Mouse (Mus musculus): ENCODE measurements around the gene Igsf11. TPM values are rescaled to one million over a fixed set of nuclear protein-coding genes. Genes with fewer than 3 reads are reported as not detected.

Gene Igsf11
- polyA plus RNA-seq, 1 experiment from 2014 or later: 1.6 TPM

- 85% methylated on average over 16 of the region's 16 CpGs for WGBS
- Histone ChIP-seq H3K27ac (ENCODE audit: low read length) (no peak overlapping the region), H3K4me3 (ENCODE audit: low read depth, low read length) (no peak overlapping the region), H3K4me1 (ENCODE audit: control insufficient read depth, insufficient read depth, low read length) (no peaks in the 10 kb centered on the region), H3K4me2 (replicated peaks; ENCODE audit: low read depth, low read length) (no peak overlapping the region), H3K36me3 (ENCODE audit: control insufficient read depth, insufficient read depth, low read length) (no peaks in the 10 kb centered on the region), H3K9me3 (ENCODE audit: control insufficient read depth, low read depth, low read length) (no peaks in the 10 kb centered on the region), H3K9ac (replicated peaks; ENCODE audit: low read depth, low read length) (no peak overlapping the region), H3K27me3 (ENCODE audit: control insufficient read depth, insufficient read depth, low read length) (no peaks in the 10 kb centered on the region)
- ATAC-seq (ENCODE audit: insufficient number of reproducible peaks, insufficient read depth, low FRiP score, low read depth): no peak
These were observed 62.2 kb downstream of the Igsf11 start for GRCm38 (mm10) chr16:38954501-38955288.

- Histone ChIP-seq H3K9ac (replicated peaks; ENCODE audit: low read depth, low read length) (no peak overlapping the region), H3K9me3 (ENCODE audit: control insufficient read depth, low read depth, low read length) (no peaks in the 10 kb centered on the region), H3K27me3 (ENCODE audit: control insufficient read depth, insufficient read depth, low read length) (no peaks in the 10 kb centered on the region), H3K4me1 (ENCODE audit: control insufficient read depth, insufficient read depth, low read length) (no peaks in the 10 kb centered on the region), H3K4me2 (replicated peaks; ENCODE audit: low read depth, low read length) (no peak overlapping the region), H3K36me3 (ENCODE audit: control insufficient read depth, insufficient read depth, low read length) (no peaks in the 10 kb centered on the region), H3K27ac (ENCODE audit: low read length) (no peak overlapping the region), H3K4me3 (ENCODE audit: low read depth, low read length) (no peak overlapping the region)
- WGBS: 91% methylated on average over 5 of the region's 5 CpGs
- no peak for ATAC-seq (ENCODE audit: insufficient number of reproducible peaks, insufficient read depth, low FRiP score, low read depth)
These were observed 62.8 kb downstream of the Igsf11 start for GRCm38 (mm10) chr16:38955296-38955695.

- ATAC-seq (ENCODE audit: insufficient number of reproducible peaks, insufficient read depth, low FRiP score, low read depth): no peak
- Histone ChIP-seq H3K36me3 (ENCODE audit: control insufficient read depth, insufficient read depth, low read length) (no peaks in the 10 kb centered on the region), H3K9ac (replicated peaks; ENCODE audit: low read depth, low read length) (no peak overlapping the region), H3K27ac (ENCODE audit: low read length) (no peak overlapping the region), H3K27me3 (ENCODE audit: control insufficient read depth, insufficient read depth, low read length) (no peaks in the 10 kb centered on the region), H3K4me2 (replicated peaks; ENCODE audit: low read depth, low read length) (no peak overlapping the region), H3K4me3 (ENCODE audit: low read depth, low read length) (no peak overlapping the region), H3K4me1 (ENCODE audit: control insufficient read depth, insufficient read depth, low read length) (no peaks in the 10 kb centered on the region), H3K9me3 (ENCODE audit: control insufficient read depth, low read depth, low read length) (no peaks in the 10 kb centered on the region)
- 79% methylated on average over 9 of the region's 9 CpGs for WGBS
These were observed 66.3 kb downstream of the Igsf11 start for GRCm38 (mm10) chr16:38958801-38959200.

- no peak for ATAC-seq (ENCODE audit: insufficient number of reproducible peaks, insufficient read depth, low FRiP score, low read depth)
- no peaks in the 10 kb centered on the region for H3K4me1 ChIP-seq (ENCODE audit: control insufficient read depth, insufficient read depth, low read length)
- H3K36me3 ChIP-seq (ENCODE audit: control insufficient read depth, insufficient read depth, low read length): no peaks in the 10 kb centered on the region
- H3K9me3 ChIP-seq (ENCODE audit: control insufficient read depth, low read depth, low read length): no peaks in the 10 kb centered on the region
- no peak overlapping the region for H3K4me3 ChIP-seq (ENCODE audit: low read depth, low read length)
- H3K27ac ChIP-seq (ENCODE audit: low read length): no peak overlapping the region
- H3K27me3 ChIP-seq (ENCODE audit: control insufficient read depth, insufficient read depth, low read length): no peaks in the 10 kb centered on the region
- 75% methylated on average over 8 of the region's 8 CpGs for WGBS
- no peak overlapping the region for H3K9ac ChIP-seq (replicated peaks; ENCODE audit: low read depth, low read length)
- H3K4me2 ChIP-seq (replicated peaks; ENCODE audit: low read depth, low read length): no peak overlapping the region
These were observed 68.1 kb downstream of the Igsf11 start for GRCm38 (mm10) chr16:38960550-38960949.

- Histone ChIP-seq H3K4me2 (replicated peaks; ENCODE audit: low read depth, low read length) (no peak overlapping the region), H3K36me3 (ENCODE audit: control insufficient read depth, insufficient read depth, low read length) (no peaks in the 10 kb centered on the region), H3K27ac (ENCODE audit: low read length) (no peak overlapping the region), H3K4me1 (ENCODE audit: control insufficient read depth, insufficient read depth, low read length) (no peaks in the 10 kb centered on the region), H3K9me3 (ENCODE audit: control insufficient read depth, low read depth, low read length) (no peaks in the 10 kb centered on the region), H3K27me3 (ENCODE audit: control insufficient read depth, insufficient read depth, low read length) (no peaks in the 10 kb centered on the region), H3K9ac (replicated peaks; ENCODE audit: low read depth, low read length) (no peak overlapping the region), H3K4me3 (ENCODE audit: low read depth, low read length) (no peak overlapping the region)
- no peak for ATAC-seq (ENCODE audit: insufficient number of reproducible peaks, insufficient read depth, low FRiP score, low read depth)
- WGBS: 84% methylated on average over 2 of the region's 2 CpGs
These were observed 69.4 kb downstream of the Igsf11 start for GRCm38 (mm10) chr16:38961865-38962264.

GRCm38 (mm10) chr16:38962695-38963094 lies 70.2 kb downstream of the Igsf11 start:
- H3K9ac ChIP-seq (replicated peaks; ENCODE audit: low read depth, low read length): no peak overlapping the region
- no peaks in the 10 kb centered on the region for H3K27me3 ChIP-seq (ENCODE audit: control insufficient read depth, insufficient read depth, low read length)
- no peaks in the 10 kb centered on the region for H3K9me3 ChIP-seq (ENCODE audit: control insufficient read depth, low read depth, low read length)
- no peak overlapping the region for H3K4me2 ChIP-seq (replicated peaks; ENCODE audit: low read depth, low read length)
- 72% methylated on average over 9 of the region's 9 CpGs for WGBS
- ATAC-seq (ENCODE audit: insufficient number of reproducible peaks, insufficient read depth, low FRiP score, low read depth): no peak
- H3K4me1 ChIP-seq (ENCODE audit: control insufficient read depth, insufficient read depth, low read length): no peaks in the 10 kb centered on the region
- no peak overlapping the region for H3K27ac ChIP-seq (ENCODE audit: low read length)
- H3K36me3 ChIP-seq (ENCODE audit: control insufficient read depth, insufficient read depth, low read length): no peaks in the 10 kb centered on the region
- no peak overlapping the region for H3K4me3 ChIP-seq (ENCODE audit: low read depth, low read length)

- H3K9ac ChIP-seq (replicated peaks; ENCODE audit: low read depth, low read length): no peak overlapping the region
- H3K4me3 ChIP-seq (ENCODE audit: low read depth, low read length): no peak overlapping the region
- no peak overlapping the region for H3K27ac ChIP-seq (ENCODE audit: low read length)
- H3K27me3 ChIP-seq (ENCODE audit: control insufficient read depth, insufficient read depth, low read length): no peaks in the 10 kb centered on the region
- no peaks in the 10 kb centered on the region for H3K36me3 ChIP-seq (ENCODE audit: control insufficient read depth, insufficient read depth, low read length)
- H3K4me2 ChIP-seq (replicated peaks; ENCODE audit: low read depth, low read length): no peak overlapping the region
- H3K4me1 ChIP-seq (ENCODE audit: control insufficient read depth, insufficient read depth, low read length): no peaks in the 10 kb centered on the region
- ATAC-seq (ENCODE audit: insufficient number of reproducible peaks, insufficient read depth, low FRiP score, low read depth): no peak
- 81% methylated on average over 10 of the region's 10 CpGs for WGBS
- no peaks in the 10 kb centered on the region for H3K9me3 ChIP-seq (ENCODE audit: control insufficient read depth, low read depth, low read length)
These were observed 74.6 kb downstream of the Igsf11 start for GRCm38 (mm10) chr16:38967026-38967425.

GRCm38 (mm10) chr16:38976151-38976550 lies 83.7 kb downstream of the Igsf11 start:
- 75% methylated on average over 13 of the region's 13 CpGs for WGBS
- Histone ChIP-seq H3K27ac (ENCODE audit: low read length) (no peak overlapping the region), H3K4me1 (ENCODE audit: control insufficient read depth, insufficient read depth, low read length) (no peaks in the 10 kb centered on the region), H3K36me3 (ENCODE audit: control insufficient read depth, insufficient read depth, low read length) (no peaks in the 10 kb centered on the region), H3K4me2 (replicated peaks; ENCODE audit: low read depth, low read length) (no peak overlapping the region), H3K9me3 (ENCODE audit: control insufficient read depth, low read depth, low read length) (no peaks in the 10 kb centered on the region), H3K27me3 (ENCODE audit: control insufficient read depth, insufficient read depth, low read length) (no peaks in the 10 kb centered on the region), H3K4me3 (ENCODE audit: low read depth, low read length) (no peak overlapping the region), H3K9ac (replicated peaks; ENCODE audit: low read depth, low read length) (no peak overlapping the region)
- no peak for ATAC-seq (ENCODE audit: insufficient number of reproducible peaks, insufficient read depth, low FRiP score, low read depth)

- H3K4me2 ChIP-seq (replicated peaks; ENCODE audit: low read depth, low read length): no peak overlapping the region
- no peak overlapping the region for H3K4me3 ChIP-seq (ENCODE audit: low read depth, low read length)
- no peaks in the 10 kb centered on the region for H3K9me3 ChIP-seq (ENCODE audit: control insufficient read depth, low read depth, low read length)
- no peak overlapping the region for H3K27ac ChIP-seq (ENCODE audit: low read length)
- no peaks in the 10 kb centered on the region for H3K27me3 ChIP-seq (ENCODE audit: control insufficient read depth, insufficient read depth, low read length)
- no peaks in the 10 kb centered on the region for H3K36me3 ChIP-seq (ENCODE audit: control insufficient read depth, insufficient read depth, low read length)
- ATAC-seq (ENCODE audit: insufficient number of reproducible peaks, insufficient read depth, low FRiP score, low read depth): no peak
- no peaks in the 10 kb centered on the region for H3K4me1 ChIP-seq (ENCODE audit: control insufficient read depth, insufficient read depth, low read length)
- 94% methylated on average over 2 of the region's 2 CpGs for WGBS
- H3K9ac ChIP-seq (replicated peaks; ENCODE audit: low read depth, low read length): no peak overlapping the region
These were observed 86.1 kb downstream of the Igsf11 start for GRCm38 (mm10) chr16:38978546-38978945.
